Mouse (Mus musculus) lung, postnatal 0 days (tissue): Measurements from ENCODE around the gene Trp53rkb.

ENCODE experiments used
- CTCF ChIP-seq: IDR thresholded peaks from 2 replicates; pipeline ENCODE4 v1.5.1; 2016; ENCODE audit warnings: antibody characterized with exemption, mild to moderate bottlenecking
- EP300 ChIP-seq: IDR thresholded peaks from 2 replicates; pipeline ENCODE4 v1.6.1; 2016; ENCODE audit warnings: antibody characterized with exemption, mild to moderate bottlenecking, control low read depth

GRCm38 (mm10) chr2:166835581-166835980 is 43.2 kb downstream of the Trp53rkb start:
- TF ChIP-seq CTCF (no peak), EP300 (no peak)
